Comparison of ENCODE assay signal across 8 mouse cellular contexts in the genomic region with DNA sequence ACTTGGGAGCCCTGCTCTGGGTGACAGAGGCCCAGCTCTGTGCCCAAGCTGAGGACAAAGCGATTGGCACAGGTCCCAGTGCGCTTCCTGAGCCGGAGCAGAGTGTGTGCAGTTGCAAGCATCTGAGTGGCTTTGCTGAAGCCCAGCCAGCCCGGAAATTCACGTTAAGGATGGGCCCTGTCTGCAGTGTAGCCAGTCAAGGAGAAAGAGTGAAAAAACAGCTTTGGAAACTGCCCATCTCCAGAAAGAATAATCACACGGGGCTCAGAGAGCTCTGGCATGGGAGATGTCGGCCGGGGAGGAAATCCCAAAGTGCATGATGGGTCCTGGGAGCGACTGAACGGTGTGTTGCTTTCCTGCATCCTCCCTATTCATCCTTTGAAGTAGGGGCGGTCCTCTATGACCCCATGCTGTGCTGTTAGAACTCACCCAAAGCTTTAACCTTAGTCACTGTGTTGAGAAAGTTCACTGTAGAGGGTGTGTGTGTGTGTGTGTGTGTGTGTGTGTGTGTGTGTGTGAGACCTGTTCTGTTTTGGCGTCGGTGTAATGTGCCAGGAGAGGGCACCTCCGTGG. TPM values are rescaled to one million over a fixed set of nuclear protein-coding genes. Genes with fewer than 3 reads are reported as not detected.
DNase-seq lines count a peak whose midpoint lies in the region; ATAC-seq lines count a peak whose summit lies in the region.

No protein-coding gene starts in this region.

- no peaks in the 10 kb centered on the region for H3K27me3 ChIP-seq in embryonic facial prominence, embryonic 13.5 days
- H3K27me3 ChIP-seq in heart, embryonic 11.5 days (ENCODE audit: control insufficient read depth, insufficient read depth, low read length) = no peaks in the 10 kb centered on the region
- no peaks in the 10 kb centered on the region for H3K27me3 ChIP-seq in kidney, embryonic 14.5 days (ENCODE audit: control insufficient read depth, insufficient read depth, low read length)
- H3K27me3 ChIP-seq in liver, embryonic 13.5 days = no peaks in the 10 kb centered on the region
- H3K27me3 ChIP-seq in neural tube, embryonic 13.5 days = no peaks in the 10 kb centered on the region

- H3K9me3 ChIP-seq in embryonic facial prominence, embryonic 13.5 days = no peaks in the 10 kb centered on the region
- no peaks in the 10 kb centered on the region for H3K9me3 ChIP-seq in heart, embryonic 11.5 days (replicated peaks; ENCODE audit: control insufficient read depth, low read length)
- no peaks in the 10 kb centered on the region for H3K9me3 ChIP-seq in kidney, embryonic 14.5 days (ENCODE audit: control insufficient read depth, low read length)
- H3K9me3 ChIP-seq in liver, embryonic 13.5 days (replicated peaks) = no peaks in the 10 kb centered on the region
- H3K9me3 ChIP-seq in neural tube, embryonic 13.5 days = no peaks in the 10 kb centered on the region

- peaks cover 13% of the 10 kb centered on the region for H3K4me1 ChIP-seq in embryonic facial prominence, embryonic 13.5 days
- H3K4me1 ChIP-seq in heart, embryonic 11.5 days (ENCODE audit: control insufficient read depth, insufficient read depth, low read length) = 0 out of 2 replicates have a peak, but pooled peaks cover 5% of the 10 kb centered on the region
- H3K4me1 ChIP-seq in kidney, embryonic 14.5 days (ENCODE audit: control insufficient read depth, insufficient read depth, low read length) = peaks cover 8% of the 10 kb centered on the region
- peaks cover 9% of the 10 kb centered on the region; the same call in 1 of the 2 replicates for H3K4me1 ChIP-seq in liver, embryonic 13.5 days (replicated peaks)
- H3K4me1 ChIP-seq in neural tube, embryonic 13.5 days (replicated peaks) = peaks cover 17% of the 10 kb centered on the region

- H3K9ac ChIP-seq in embryonic facial prominence, embryonic 13.5 days = peak overlapping the region; percentile 58
- peak overlapping the region; percentile 49 for H3K9ac ChIP-seq in heart, embryonic 11.5 days (ENCODE audit: low read depth, low read length)
- no peak overlapping the region for H3K9ac ChIP-seq in kidney, embryonic 14.5 days (ENCODE audit: low read depth, low read length)
- H3K9ac ChIP-seq in liver, embryonic 13.5 days = no peak overlapping the region
- H3K9ac ChIP-seq in neural tube, embryonic 13.5 days = peak overlapping the region; percentile 56

- peak; percentile 38 to 65 for DNase-seq in urinary bladder, postnatal 4 days (ENCODE audit: low spot score in 2 of 2)
- DNase-seq in urinary bladder, postnatal 10 days (ENCODE audit: low spot score) = no peak
- DNase-seq in liver, embryonic 13.5 days = no peak
- DNase-seq in thymus, postnatal 36 days = no peak

- H3K36me3 ChIP-seq in embryonic facial prominence, embryonic 13.5 days = no peaks in the 10 kb centered on the region
- H3K36me3 ChIP-seq in heart, embryonic 11.5 days (ENCODE audit: control insufficient read depth, insufficient read depth, low read length) = no peaks in the 10 kb centered on the region
- no peaks in the 10 kb centered on the region for H3K36me3 ChIP-seq in kidney, embryonic 14.5 days (ENCODE audit: control insufficient read depth, insufficient read depth, low read length)
- no peaks in the 10 kb centered on the region for H3K36me3 ChIP-seq in liver, embryonic 13.5 days
- H3K36me3 ChIP-seq in neural tube, embryonic 13.5 days = no peaks in the 10 kb centered on the region

- H3K4me2 ChIP-seq in embryonic facial prominence, embryonic 13.5 days = peak overlapping the region; percentile 51
- H3K4me2 ChIP-seq in heart, embryonic 11.5 days = peak overlapping the region; percentile 54
- peak overlapping the region; percentile 11 for H3K4me2 ChIP-seq in kidney, embryonic 14.5 days (replicated peaks; ENCODE audit: low read depth, low read length)
- no peak overlapping the region for H3K4me2 ChIP-seq in liver, embryonic 13.5 days
- H3K4me2 ChIP-seq in neural tube, embryonic 13.5 days = peak overlapping the region; percentile 42

- peak; percentile 37; the same call in 1 of the 2 replicates for ATAC-seq in embryonic facial prominence, embryonic 13.5 days (ENCODE audit: insufficient number of reproducible peaks, insufficient read depth, low FRiP score, low TSS enrichment, low read depth)
- ATAC-seq in heart, embryonic 11.5 days (replicated peaks; ENCODE audit: insufficient number of reproducible peaks, low FRiP score, low TSS enrichment) = peak; percentile 52; the same call in 1 of the 2 replicates
- ATAC-seq in kidney, embryonic 14.5 days (ENCODE audit: low FRiP score, low TSS enrichment) = peak; percentile 75; the same call in 1 of the 2 replicates
- ATAC-seq in liver, embryonic 13.5 days (ENCODE audit: low read depth) = 0 out of 2 replicates have a peak, but pooled peaks have one; percentile 47
- ATAC-seq in neural tube, embryonic 13.5 days (ENCODE audit: low read depth) = peak; percentile 94

- peak overlapping the region; percentile 60 for H3K27ac ChIP-seq in embryonic facial prominence, embryonic 13.5 days
- H3K27ac ChIP-seq in heart, embryonic 11.5 days (ENCODE audit: low read depth, low read length) = peak overlapping the region; percentile 73
- peak overlapping the region; percentile 13; the same call in 1 of the 2 replicates for H3K27ac ChIP-seq in kidney, embryonic 14.5 days (ENCODE audit: low read depth, low read length)
- H3K27ac ChIP-seq in liver, embryonic 13.5 days = no peak overlapping the region
- H3K27ac ChIP-seq in neural tube, embryonic 13.5 days (replicated peaks) = peak overlapping the region; percentile 83

- WGBS in embryonic facial prominence, embryonic 13.5 days = 39% methylated on average over 14 of the region's 14 CpGs
- WGBS in heart, embryonic 11.5 days (ENCODE audit: insufficient replicate concordance) = 38% methylated on average over 14 of the region's 14 CpGs
- 32% methylated on average over 14 of the region's 14 CpGs for WGBS in kidney, embryonic 14.5 days
- WGBS in liver, embryonic 13.5 days (ENCODE audit: insufficient replicate concordance) = 53% methylated on average over 14 of the region's 14 CpGs
- 25% methylated on average over 14 of the region's 14 CpGs for WGBS in neural tube, embryonic 13.5 days

- peak overlapping the region; percentile 15; the same call in 1 of the 2 replicates for H3K4me3 ChIP-seq in embryonic facial prominence, embryonic 13.5 days
- no peak overlapping the region for H3K4me3 ChIP-seq in heart, embryonic 11.5 days (ENCODE audit: low read depth, low read length)
- H3K4me3 ChIP-seq in kidney, embryonic 14.5 days (ENCODE audit: low read length) = no peak overlapping the region
- H3K4me3 ChIP-seq in liver, embryonic 13.5 days (replicated peaks) = no peak overlapping the region
- H3K4me3 ChIP-seq in neural tube, embryonic 13.5 days = peak overlapping the region; percentile 16

RNA-seq across cellular contexts. Expression of a gene that starts 5.5 kb away (rescaled TPM):
- polyA plus RNA-seq in embryonic facial prominence, embryonic 13.5 days (2015; fragmentation: Nextera tagmentation; extraction: Ambion mirVana) = 0.55 and 0.91 TPM in 2 replicates
- polyA plus RNA-seq in heart, embryonic 11.5 days (2014; fragmentation: Nextera tagmentation; extraction: Ambion mirVana) = 0.39 and 0.49 TPM in 2 replicates
- 0.40 and 0.60 TPM in 2 replicates for polyA plus RNA-seq in kidney, embryonic 14.5 days (2014; fragmentation: Nextera tagmentation; extraction: Ambion mirVana)
- 0.91 and 1.00 TPM in 2 replicates for polyA plus RNA-seq in liver, embryonic 13.5 days (2015; fragmentation: Nextera tagmentation; extraction: Ambion mirVana)
- polyA plus RNA-seq in neural tube, embryonic 13.5 days (2015; fragmentation: Nextera tagmentation; extraction: Ambion mirVana) = 0.88 and 1.2 TPM in 2 replicates

Comparison
In these comparisons a context has a peak if more than half of its experiments do, and no peak if none do; other contexts are left out.
1. DNase-seq: peak in urinary bladder, postnatal 4 days (2 of 2); none in urinary bladder, postnatal 10 days (single experiment), liver, embryonic 13.5 days (single experiment) and thymus, postnatal 36 days (0 of 2).
2. ATAC-seq: peak in every context shown above with its lines; median percentile 94 in neural tube, embryonic 13.5 days; 75 in kidney, embryonic 14.5 days; 52 in heart, embryonic 11.5 days; 47 in liver, embryonic 13.5 days; 37 in embryonic facial prominence, embryonic 13.5 days.
3. H3K4me3 ChIP-seq: peak in embryonic facial prominence, embryonic 13.5 days (single experiment) and neural tube, embryonic 13.5 days (single experiment); none in heart, embryonic 11.5 days (single experiment), kidney, embryonic 14.5 days (single experiment) and liver, embryonic 13.5 days (single experiment).
4. H3K9ac ChIP-seq: peak in embryonic facial prominence, embryonic 13.5 days (single experiment), heart, embryonic 11.5 days (single experiment) and neural tube, embryonic 13.5 days (single experiment); none in kidney, embryonic 14.5 days (single experiment) and liver, embryonic 13.5 days (single experiment).